13 mouse cellular contexts compared by ENCODE assay signal in the genomic region with DNA sequence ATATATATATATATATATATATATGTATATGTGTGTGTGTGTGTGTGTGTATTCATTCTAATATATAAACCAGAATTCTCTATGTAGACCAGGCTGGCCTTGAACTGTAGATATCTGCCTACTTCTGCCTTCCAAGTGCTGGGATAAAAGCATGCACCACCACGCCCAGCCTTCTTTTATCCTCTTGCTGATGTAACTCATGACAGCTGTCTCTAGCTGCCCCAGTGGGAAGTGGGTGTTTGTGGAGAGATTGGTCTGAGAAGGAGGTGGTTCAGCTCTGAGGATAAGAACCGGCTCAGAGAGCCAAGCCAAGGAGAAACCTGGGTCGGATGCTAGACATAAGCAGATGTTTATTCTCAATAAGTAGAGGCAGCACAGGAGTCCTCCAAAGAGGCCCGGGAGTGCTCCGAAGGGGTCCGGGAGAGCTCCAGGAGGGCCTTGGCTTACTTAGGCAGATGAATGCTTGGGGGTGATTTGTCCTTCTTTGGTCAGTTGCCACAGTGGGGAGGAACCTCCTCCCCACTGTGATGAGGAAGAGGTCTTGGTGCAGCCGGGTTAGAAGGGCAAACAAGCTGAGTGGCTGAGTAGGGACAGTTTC. TPM values are rescaled to one million over a fixed set of nuclear protein-coding genes. Genes with fewer than 3 reads are reported as not detected.
A peak's percentile ranks its signal among the peaks of the same experiment; 100 is the strongest.
DNase-seq lines count a peak whose midpoint lies in the region; ATAC-seq and TF ChIP-seq lines count a peak whose summit lies in the region.
"Had no signal": no experiment of that assay in that cellular context is flagged by ENCODE, and none has a peak within 500 bp of the region (broad histone marks: within the 10 kb centered on the region; RNA-seq: fewer than 3 reads in every experiment).

No protein-coding gene starts in this region.

- WGBS in hindbrain, postnatal 0 days = 56% methylated on average over 7 of the region's 7 CpGs
- WGBS in hindbrain, embryonic 11.5 days = 53% methylated on average over 7 of the region's 7 CpGs
- WGBS in limb, embryonic 14.5 days = 60% methylated on average over 7 of the region's 7 CpGs

- H3K4me2 ChIP-seq in hindbrain, postnatal 0 days (ENCODE audit: low read depth, low read length) = peak overlapping the region; percentile 6; the same call in 1 of the 2 replicates
- no peak overlapping the region for H3K4me2 ChIP-seq in hindbrain, embryonic 11.5 days (replicated peaks; ENCODE audit: low read depth, low read length)
- H3K4me2 ChIP-seq in limb, embryonic 14.5 days (replicated peaks; ENCODE audit: low read depth, low read length, severe bottlenecking) = 0 out of 2 replicates have a peak overlapping the region, but pooled peaks have one; percentile 30

- no peak for TF ChIP-seq CTCF in hindbrain, postnatal 0 days (IDR thresholded peaks at IDR 0.05; ENCODE audit: low read depth)

- intact Hi-C loops in left cerebral cortex, postnatal 14 days (cut with DNase I) = loop anchor here (2.0 kb wide), 1 partner anchor 47 kb away; no protein-coding TSS in a partner anchor

- no peak overlapping the region for H3K4me3 ChIP-seq in hindbrain, postnatal 0 days (ENCODE audit: low read length)
- H3K4me3 ChIP-seq in hindbrain, embryonic 11.5 days (ENCODE audit: low read depth, low read length) = no peak overlapping the region
- no peak overlapping the region for H3K4me3 ChIP-seq in limb, embryonic 14.5 days (replicated peaks; ENCODE audit: low read length)

- H3K27ac ChIP-seq in hindbrain, postnatal 0 days = no peak overlapping the region
- H3K27ac ChIP-seq in hindbrain, embryonic 11.5 days (ENCODE audit: low read depth, low read length) = no peak overlapping the region
- H3K27ac ChIP-seq in limb, embryonic 14.5 days (replicated peaks; ENCODE audit: low read depth, low read length) = no peak overlapping the region
- H3K27ac ChIP-seq: heart, adult 2 months had no signal

- DNase-seq in hindbrain, postnatal 0 days (ENCODE audit: low spot score) = no peak
- no peak for DNase-seq in hindbrain, embryonic 11.5 days (ENCODE audit: low spot score)
- DNase-seq in 3T3-L1 (ENCODE audit: low read depth, low spot score) (peak; percentile 54), MEL-GATA-1-ER (ENCODE audit: extremely low read depth, low read depth) (peak; percentile 77)
- no peak for DNase-seq in limb, embryonic 14.5 days (ENCODE audit: low spot score)
- no peak for DNase-seq in left cerebral cortex, postnatal 14 days (ENCODE audit: low spot score in 2 of 2)
- no peak for DNase-seq in gastrocnemius, postnatal 10 days
- DNase-seq: cerebellum, adult 18-20 months; liver had no signal

- H3K4me1 ChIP-seq in hindbrain, postnatal 0 days (ENCODE audit: insufficient read depth, low read length) = no peaks in the 10 kb centered on the region
- H3K4me1 ChIP-seq in hindbrain, embryonic 11.5 days (replicated peaks; ENCODE audit: control insufficient read depth, insufficient read depth, low read length) = peaks cover 3% of the 10 kb centered on the region; the same call in 1 of the 2 replicates
- H3K4me1 ChIP-seq in limb, embryonic 14.5 days (ENCODE audit: control insufficient read depth, insufficient read depth, low read length) = no peaks in the 10 kb centered on the region

- H3K27me3 ChIP-seq in hindbrain, postnatal 0 days (ENCODE audit: insufficient read depth, low read length) = no peaks in the 10 kb centered on the region
- no peaks in the 10 kb centered on the region for H3K27me3 ChIP-seq in hindbrain, embryonic 11.5 days (ENCODE audit: control insufficient read depth, insufficient read depth, low read length)
- H3K27me3 ChIP-seq in limb, embryonic 14.5 days (ENCODE audit: control insufficient read depth, insufficient read depth, low read length) = no peaks in the 10 kb centered on the region

- no peaks in the 10 kb centered on the region for H3K9me3 ChIP-seq in hindbrain, postnatal 0 days (ENCODE audit: low read length)
- H3K9me3 ChIP-seq in hindbrain, embryonic 11.5 days (ENCODE audit: control insufficient read depth, low read length) = no peaks in the 10 kb centered on the region
- no peaks in the 10 kb centered on the region for H3K9me3 ChIP-seq in limb, embryonic 14.5 days (ENCODE audit: control insufficient read depth, low read length)
- H3K9me3 ChIP-seq: G1E had no signal

- H3K9ac ChIP-seq in hindbrain, postnatal 0 days (replicated peaks; ENCODE audit: low read length) = no peak overlapping the region
- H3K9ac ChIP-seq in hindbrain, embryonic 11.5 days (ENCODE audit: low read depth, low read length) = no peak overlapping the region
- H3K9ac ChIP-seq in limb, embryonic 14.5 days (ENCODE audit: low read depth, low read length, severe bottlenecking) = no peak overlapping the region

- no peak for ATAC-seq in hindbrain, postnatal 0 days
- no peak for ATAC-seq in hindbrain, embryonic 11.5 days (ENCODE audit: low FRiP score)
- ATAC-seq in limb, embryonic 14.5 days (ENCODE audit: low FRiP score, low read depth) = no peak

- no peak for TF ChIP-seq POLR2A in limb, embryonic 14.5 days (IDR thresholded peaks at IDR 0.05; ENCODE audit: borderline replicate concordance, extremely low read depth, insufficient read depth, insufficient read length)

- no peaks in the 10 kb centered on the region for H3K36me3 ChIP-seq in hindbrain, postnatal 0 days (ENCODE audit: insufficient read depth, low read length)
- H3K36me3 ChIP-seq in hindbrain, embryonic 11.5 days (ENCODE audit: control insufficient read depth, insufficient read depth, low read length) = no peaks in the 10 kb centered on the region
- no peaks in the 10 kb centered on the region for H3K36me3 ChIP-seq in limb, embryonic 14.5 days (ENCODE audit: control insufficient read depth, insufficient read depth, low read length)
- H3K36me3 ChIP-seq: G1E had no signal

RNA-seq across cellular contexts. Expression of a gene that starts 10.2 kb away (rescaled TPM):
- total RNA-seq in hindbrain, postnatal 0 days (2014; rRNA removed) = not detected in 2 replicates
- polyA plus RNA-seq in hindbrain, postnatal 0 days (2015; fragmentation: Nextera tagmentation; extraction: Ambion mirVana) = not detected in 2 replicates
- not detected in 2 replicates for polyA plus RNA-seq in hindbrain, embryonic 11.5 days (2014; fragmentation: Nextera tagmentation; extraction: Ambion mirVana)
- polyA plus RNA-seq in limb, embryonic 14.5 days (2012; rRNA removed) = not detected in 2 replicates
- not detected in 2 replicates for polyA plus RNA-seq in limb, embryonic 14.5 days (2014; fragmentation: Nextera tagmentation; extraction: Ambion mirVana)
- not detected for total RNA-seq in left cerebral cortex, postnatal 14 days (2021)
- not detected for total RNA-seq in gastrocnemius, postnatal 10 days (2021)
- total RNA-seq: adrenal gland, postnatal 10 days; heart, adult 2 months had no signal
- polyA plus RNA-seq: G1E; heart, adult 2 months; large intestine, adult 2 months had no signal

RNA-seq across cellular contexts. Expression of a gene that starts 10.9 kb away (rescaled TPM):
- total RNA-seq in hindbrain, postnatal 0 days (2014; rRNA removed) = 95.4 and 114 TPM in 2 replicates
- 16.2 and 16.9 TPM in 2 replicates for polyA plus RNA-seq in hindbrain, postnatal 0 days (2015; fragmentation: Nextera tagmentation; extraction: Ambion mirVana)
- 2.9 and 3.4 TPM in 2 replicates for polyA plus RNA-seq in hindbrain, embryonic 11.5 days (2014; fragmentation: Nextera tagmentation; extraction: Ambion mirVana)
- 10.3 and 11.9 TPM in 2 replicates for polyA plus RNA-seq in limb, embryonic 14.5 days (2012; rRNA removed)
- 6.6 and 8.0 TPM in 2 replicates for polyA plus RNA-seq in limb, embryonic 14.5 days (2014; fragmentation: Nextera tagmentation; extraction: Ambion mirVana)
- 100 to 1,000 TPM; 148 to 154 TPM for total RNA-seq in left cerebral cortex, postnatal 14 days (2021)
- total RNA-seq in gastrocnemius, postnatal 10 days (2021) = 10 to 100 TPM; 49.9 to 64.5 TPM
- polyA plus RNA-seq: G1E had no signal

RNA-seq across cellular contexts. Expression of a gene that starts 23.7 kb away (rescaled TPM):
- total RNA-seq in hindbrain, postnatal 0 days (2014; rRNA removed) = not detected in 2 replicates
- not detected in 2 replicates for polyA plus RNA-seq in hindbrain, postnatal 0 days (2015; fragmentation: Nextera tagmentation; extraction: Ambion mirVana)
- not detected in 2 replicates for polyA plus RNA-seq in hindbrain, embryonic 11.5 days (2014; fragmentation: Nextera tagmentation; extraction: Ambion mirVana)
- polyA plus RNA-seq in limb, embryonic 14.5 days (2012; rRNA removed) = not detected in 2 replicates
- polyA plus RNA-seq in limb, embryonic 14.5 days (2014; fragmentation: Nextera tagmentation; extraction: Ambion mirVana) = not detected in 2 replicates
- total RNA-seq in left cerebral cortex, postnatal 14 days (2021) = not detected
- not detected for total RNA-seq in gastrocnemius, postnatal 10 days (2021)
- total RNA-seq: adrenal gland, postnatal 10 days; G1E; heart, adult 2 months had no signal
- polyA plus RNA-seq: G1E; heart, adult 2 months; large intestine, adult 2 months had no signal

RNA-seq across cellular contexts. Expression of a gene that starts 29.6 kb away (rescaled TPM):
- total RNA-seq in hindbrain, postnatal 0 days (2014; rRNA removed) = 0.86 and 3.1 TPM in 2 replicates
- polyA plus RNA-seq in hindbrain, postnatal 0 days (2015; fragmentation: Nextera tagmentation; extraction: Ambion mirVana) = 0.85 and 1.0 TPM in 2 replicates
- polyA plus RNA-seq in hindbrain, embryonic 11.5 days (2014; fragmentation: Nextera tagmentation; extraction: Ambion mirVana) = 0.42 and 0.78 TPM in 2 replicates
- 11.4 and 13.9 TPM in 2 replicates for polyA plus RNA-seq in limb, embryonic 14.5 days (2012; rRNA removed)
- 4.7 and 5.2 TPM in 2 replicates for polyA plus RNA-seq in limb, embryonic 14.5 days (2014; fragmentation: Nextera tagmentation; extraction: Ambion mirVana)
- 1 to 10 TPM; 4.9 to 5.6 TPM for total RNA-seq in left cerebral cortex, postnatal 14 days (2021)
- total RNA-seq in gastrocnemius, postnatal 10 days (2021) = 1 to 10 TPM; 3.1 to 4.1 TPM

Comparison
In these comparisons a context has a peak if more than half of its experiments do, and no peak if none do; other contexts are left out.
1. DNase-seq: peak in 3T3-L1 (single experiment) and MEL-GATA-1-ER (single experiment); none in hindbrain, postnatal 0 days (single experiment), hindbrain, embryonic 11.5 days (single experiment), limb, embryonic 14.5 days (single experiment), left cerebral cortex, postnatal 14 days (0 of 2) and gastrocnemius, postnatal 10 days (single experiment).